Mouse (Mus musculus) right cerebral cortex, adult 18-20 months (tissue): ENCODE results near the gene Atf7.
"Not testable (repeated sequence)": the region's sequence is repeated elsewhere in the genome, so short reads cannot be mapped to it uniquely, and the experiment has no call there.

Experiments
- DNase-seq: peaks from one replicate; pipeline ENCODE4 v3.0.0; 2022; ENCODE audit warnings: mixed read lengths

Atf7 gene

DNA sequence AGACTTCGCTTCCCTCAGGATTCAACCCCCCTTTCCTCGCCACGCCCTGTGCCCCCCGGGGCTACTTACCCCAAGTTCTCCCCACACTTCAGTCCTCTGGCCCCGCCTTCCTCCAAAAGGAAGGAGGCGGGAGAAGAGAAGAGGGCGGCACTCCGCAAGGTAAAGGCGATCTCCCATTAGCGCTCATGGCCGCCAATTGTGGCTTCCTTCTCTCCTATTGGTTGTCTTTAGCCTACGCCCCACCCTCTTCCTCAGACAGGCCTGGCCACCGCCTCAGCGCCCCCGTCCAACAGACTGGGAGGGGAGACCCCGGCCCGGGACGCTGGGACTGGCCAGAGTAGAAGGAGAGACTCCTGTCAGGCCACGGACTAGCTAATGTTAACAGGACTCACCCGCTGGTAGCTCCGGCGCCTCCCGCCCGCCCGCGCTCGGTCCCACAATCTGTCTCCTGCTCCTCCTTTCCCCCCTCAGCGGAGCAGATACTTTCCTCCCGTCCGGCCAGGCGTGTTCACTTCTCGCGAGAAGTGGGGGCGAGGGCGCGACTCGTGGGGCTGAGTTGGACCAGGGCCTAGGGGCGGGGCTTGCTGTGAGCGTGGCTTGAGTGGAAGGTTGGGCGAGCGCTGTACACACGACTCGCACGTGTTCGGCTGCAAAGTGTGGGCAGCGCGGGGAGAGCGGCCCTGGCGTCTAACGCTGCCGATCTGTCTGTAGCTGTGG lies at the start of gene Atf7, which contains the start of gene Gm28047:
TSS of gene Atf7 (minus strand) at position 495 of the 717 bp plus-strand sequence.
TSS of gene Gm28047 (minus strand) at position 98 of the 717 bp plus-strand sequence.
- peak; percentile 99 for DNase-seq

GRCm38 (mm10) chr15:102673548-102673947 lies 48.3 kb upstream of the Atf7 start:
- DNase-seq, result peak; percentile 73

DNA sequence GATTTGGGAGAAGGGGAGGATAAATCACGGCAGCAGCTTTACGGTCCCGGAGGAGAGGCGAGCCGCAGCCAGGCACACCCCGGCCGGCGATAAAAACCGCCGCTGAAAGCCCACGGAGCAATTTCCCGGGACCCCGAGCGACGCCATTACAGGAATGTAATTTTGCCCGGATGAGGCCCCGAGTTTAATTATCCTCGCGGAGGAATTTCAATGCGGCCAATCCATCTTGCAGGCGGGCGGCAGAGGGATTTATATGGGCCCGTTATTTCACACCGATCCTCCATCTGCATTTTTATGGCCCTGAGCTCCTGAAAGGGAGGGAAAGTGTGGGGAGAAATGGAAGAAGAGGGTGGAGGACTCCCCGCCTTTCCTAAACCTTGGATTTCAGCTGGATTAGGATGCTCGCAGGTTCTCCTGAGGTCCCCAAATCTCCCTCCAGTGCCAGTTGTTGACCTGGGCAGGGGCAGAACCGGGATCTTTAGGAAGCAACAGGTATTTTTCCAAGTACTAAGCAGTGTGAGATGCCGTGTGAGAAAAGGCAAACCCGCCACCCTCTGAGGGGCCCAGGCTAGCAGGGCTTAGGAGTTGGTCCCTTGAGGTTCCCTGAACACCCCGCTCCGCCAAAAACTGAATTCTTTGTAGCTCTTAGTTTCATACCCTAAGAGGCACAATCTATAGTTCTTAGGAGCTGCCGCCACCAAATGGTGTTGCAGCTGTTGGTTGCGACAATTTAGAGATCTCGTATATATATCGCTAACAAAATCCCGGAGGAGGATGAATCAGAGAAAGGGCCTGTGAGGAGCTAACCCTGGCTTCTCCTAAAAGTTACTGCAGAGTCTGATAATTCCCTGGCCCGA lies 47.2 kb upstream of the Atf7 start, which contains the start of gene Atp5g2:
TSS of gene Atp5g2 (minus strand) at position 138 of the 857 bp plus-strand sequence.
- peak; percentile 46 for DNase-seq

DNA sequence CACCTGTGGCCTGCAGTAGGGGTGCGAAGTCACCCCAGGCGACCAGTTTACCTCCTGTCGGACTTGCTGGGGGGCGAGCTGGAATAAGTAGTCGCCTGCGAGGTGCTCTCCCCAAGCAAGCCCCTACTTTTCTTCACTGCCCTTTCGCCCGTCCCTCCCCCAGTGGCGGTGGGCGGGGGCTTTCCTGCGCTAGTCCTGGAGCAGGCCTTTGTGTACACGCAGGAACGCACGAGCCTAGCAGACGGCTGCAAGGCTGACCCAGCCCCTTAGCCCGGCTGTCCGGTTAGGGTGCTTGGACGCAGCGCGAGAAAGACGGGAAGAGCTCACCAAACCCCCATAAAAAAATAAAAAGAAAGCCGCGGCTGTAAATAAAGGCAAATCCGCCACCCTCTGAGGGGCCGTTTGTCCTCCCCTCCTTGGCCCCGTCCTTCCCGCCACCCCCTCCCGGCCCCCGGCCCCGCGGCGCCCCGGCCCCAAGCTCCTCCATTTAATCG lies 46.5 kb upstream of the Atf7 start:
- DNase-seq, result peak; percentile 71

DNA sequence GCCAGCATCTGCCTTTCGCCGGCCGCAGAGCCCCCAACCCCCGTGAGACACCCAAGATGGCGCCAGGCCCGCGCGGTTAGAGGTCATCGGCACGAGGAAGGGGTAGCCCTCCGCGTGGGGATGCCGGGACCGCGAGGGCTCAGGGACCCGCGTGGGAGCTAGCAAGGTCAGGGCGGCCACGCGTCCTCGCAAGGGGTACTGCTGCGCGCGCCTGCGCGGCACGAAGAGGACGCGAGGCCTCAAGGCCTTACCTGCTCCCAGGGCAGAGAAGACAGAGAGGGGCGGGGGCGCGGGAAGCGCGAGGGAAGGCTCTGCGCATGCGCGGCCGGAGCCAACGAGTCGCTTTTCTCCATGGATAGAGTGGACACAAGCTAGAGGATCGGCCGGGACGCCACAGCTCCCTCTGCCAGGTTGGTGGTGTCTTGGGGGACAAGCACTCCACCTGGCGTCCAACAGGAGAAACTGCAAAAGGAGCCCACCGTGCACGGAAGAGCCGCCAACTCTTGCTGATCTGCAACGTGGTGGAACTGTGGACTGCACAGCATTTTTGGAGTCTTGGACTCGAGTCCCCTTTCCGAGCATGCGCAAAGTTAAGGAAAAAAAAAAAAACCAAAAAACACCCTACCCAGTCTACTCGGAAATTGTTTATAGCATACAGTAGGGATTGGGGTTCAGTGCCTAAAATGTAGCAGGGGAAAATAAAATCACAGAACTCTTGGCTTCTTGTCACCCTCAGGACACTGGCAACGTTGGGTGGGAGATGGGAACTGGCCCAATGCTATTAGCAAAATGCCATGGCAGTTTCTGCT lies 45.7 kb upstream of the Atf7 start:
- DNase-seq, result peak; percentile 98

- DNase-seq, result no peak
Measured at GRCm38 (mm10) chr15:102670281-102670680, 45.0 kb upstream of the Atf7 start.

DNA sequence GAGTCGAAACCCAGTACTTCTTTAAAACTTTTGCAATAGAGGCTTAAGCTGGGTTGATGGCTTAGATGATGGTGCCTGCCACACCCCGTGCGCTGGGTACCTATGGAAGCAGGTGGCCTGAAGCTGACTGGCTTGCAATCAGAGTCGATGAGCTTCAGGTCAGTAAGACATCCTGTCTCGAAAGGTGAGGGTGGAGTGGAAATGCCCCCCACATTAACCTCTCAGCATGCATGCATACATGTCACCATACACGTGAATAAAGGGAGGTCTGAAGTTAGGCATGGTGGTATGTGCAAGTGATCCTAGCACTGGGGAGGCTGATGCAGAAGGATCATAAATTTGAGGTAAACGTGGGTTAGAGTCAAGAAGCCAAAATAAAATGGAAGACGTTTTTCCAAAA lies 44.3 kb upstream of the Atf7 start:
- no peak for DNase-seq

DNA sequence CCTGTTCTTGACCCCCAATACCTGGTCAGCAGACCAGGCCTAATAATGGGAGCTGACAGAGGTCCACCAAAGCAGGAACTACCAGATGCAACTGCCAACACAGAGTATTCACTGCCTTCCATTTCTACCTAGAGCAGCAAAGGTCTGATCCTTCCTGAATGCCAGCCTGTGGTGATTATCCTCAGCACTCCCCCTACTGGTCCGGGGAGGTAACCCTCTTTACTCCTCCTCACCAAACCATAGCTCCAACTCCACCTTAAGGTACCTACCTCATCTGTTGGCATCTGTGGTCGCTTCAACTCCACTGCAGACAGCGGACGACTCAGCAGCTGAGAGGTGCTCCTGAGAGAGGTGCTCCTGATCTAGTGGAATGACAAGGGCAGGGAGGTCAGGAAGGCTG lies 40.2 kb upstream of the Atf7 start:
- DNase-seq, result peak; percentile 54

- no peak for DNase-seq
Measured at GRCm38 (mm10) chr15:102663825-102664224, 38.6 kb upstream of the Atf7 start.

GRCm38 (mm10) chr15:102662601-102663000 lies 37.3 kb upstream of the Atf7 start:
- DNase-seq, result not testable (repeated sequence)

GRCm38 (mm10) chr15:102657926-102658381 lies 32.7 kb upstream of the Atf7 start:
- DNase-seq, result no peak

DNA sequence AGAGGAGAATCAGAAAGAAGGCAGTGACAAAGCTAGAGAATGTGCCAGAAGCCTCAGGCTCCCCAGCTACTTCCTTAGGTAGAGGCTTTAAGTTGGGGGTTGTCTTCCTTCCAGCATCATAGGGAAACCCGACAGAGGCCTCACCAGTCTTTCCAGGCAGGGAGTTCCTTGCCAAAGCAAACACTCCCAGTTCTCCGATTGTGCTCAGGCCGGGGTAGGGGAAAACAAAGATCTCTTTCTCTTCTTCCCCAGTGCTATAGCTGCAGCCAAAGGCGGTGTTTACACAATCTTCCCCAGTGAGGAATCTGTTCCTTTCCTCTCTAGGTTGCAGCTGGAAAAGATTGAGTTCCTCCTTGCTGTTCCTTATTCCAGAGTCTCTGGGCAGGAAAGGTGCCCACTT lies 31.4 kb upstream of the Atf7 start:
- peak; percentile 34 for DNase-seq

- DNase-seq, result not testable (repeated sequence)
Measured at GRCm38 (mm10) chr15:102651928-102652660, 26.8 kb upstream of the Atf7 start.

GRCm38 (mm10) chr15:102651107-102651506 lies 25.8 kb upstream of the Atf7 start:
- DNase-seq, result no peak

DNA sequence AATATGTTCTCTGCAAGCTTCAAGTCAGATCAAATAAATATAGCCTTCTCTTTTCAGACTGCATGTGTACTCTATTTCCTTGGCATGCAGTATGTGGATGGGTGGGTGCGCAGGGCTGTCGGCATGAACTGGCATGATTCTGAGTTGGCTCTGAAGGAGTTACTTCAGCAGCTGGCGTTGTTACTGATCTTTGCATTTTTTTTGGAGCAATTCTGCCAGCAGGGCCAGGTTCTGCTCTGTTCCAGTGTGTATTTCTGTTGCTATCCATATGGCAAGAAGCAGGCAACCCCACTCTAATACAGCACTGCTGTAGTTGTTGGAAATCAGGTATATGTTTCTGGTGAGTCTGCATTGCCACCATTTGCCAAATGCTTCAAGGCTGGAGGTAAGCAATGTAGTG lies 10.6 kb upstream of the Atf7 start:
- peak; percentile 68 for DNase-seq

GRCm38 (mm10) chr15:102634684-102635083 lies 9.4 kb upstream of the Atf7 start:
- no peak for DNase-seq

DNA sequence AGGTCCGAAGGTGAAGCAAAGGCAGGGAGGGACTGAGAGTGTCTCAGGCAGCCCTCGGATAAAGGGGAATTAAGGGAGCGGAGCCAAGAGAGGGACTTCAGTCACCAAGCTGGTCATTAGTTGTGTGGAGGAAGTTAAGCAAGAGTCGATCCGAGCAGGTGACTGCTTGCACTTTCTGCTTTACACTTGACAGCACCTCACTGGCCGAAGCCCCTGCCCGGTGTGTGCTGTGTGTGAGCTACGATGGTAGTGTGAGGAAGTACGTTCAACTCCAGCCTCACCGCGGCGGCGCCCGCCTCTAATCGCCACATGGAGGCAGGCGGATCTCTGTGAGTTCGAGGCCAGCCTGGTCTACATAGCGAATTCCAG lies 407 bp upstream of the Atf7 start:
- DNase-seq, result no peak

DNA sequence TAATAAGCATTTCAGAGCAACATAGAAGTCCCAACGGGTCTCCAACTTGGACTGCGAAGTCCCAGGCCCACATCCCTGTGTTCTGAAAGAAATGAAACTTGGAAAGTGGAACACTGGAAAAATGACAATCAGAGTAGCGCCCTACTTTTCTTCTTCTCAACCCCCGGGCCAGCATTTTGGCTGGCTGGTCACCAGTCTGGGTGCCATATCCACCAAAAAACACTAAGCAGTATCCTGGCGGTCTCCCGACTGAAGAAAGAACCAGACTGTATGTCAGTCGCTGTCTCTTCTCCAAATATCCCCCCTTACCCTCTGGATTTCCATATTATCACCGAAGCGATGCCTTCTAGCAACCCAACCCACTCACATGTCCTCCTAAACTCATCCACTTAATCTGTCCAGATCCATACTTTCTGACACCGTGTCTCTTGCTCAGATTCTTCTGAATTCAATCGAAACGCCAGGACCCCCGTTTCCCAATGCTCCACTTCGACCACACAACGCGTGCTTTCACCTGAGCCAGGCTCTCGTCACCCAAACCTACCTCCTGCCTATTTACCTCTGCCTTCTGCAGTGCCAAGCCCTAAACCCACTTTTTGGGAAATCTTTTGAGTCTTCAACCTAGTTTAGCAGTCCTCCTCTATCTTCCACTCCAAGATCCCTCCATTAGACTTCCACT lies 834 bp downstream of the Atf7 start:
- peak; percentile 13 for DNase-seq

- no peak for DNase-seq
Measured at GRCm38 (mm10) chr15:102623121-102623520, 2.1 kb downstream of the Atf7 start.

DNA sequence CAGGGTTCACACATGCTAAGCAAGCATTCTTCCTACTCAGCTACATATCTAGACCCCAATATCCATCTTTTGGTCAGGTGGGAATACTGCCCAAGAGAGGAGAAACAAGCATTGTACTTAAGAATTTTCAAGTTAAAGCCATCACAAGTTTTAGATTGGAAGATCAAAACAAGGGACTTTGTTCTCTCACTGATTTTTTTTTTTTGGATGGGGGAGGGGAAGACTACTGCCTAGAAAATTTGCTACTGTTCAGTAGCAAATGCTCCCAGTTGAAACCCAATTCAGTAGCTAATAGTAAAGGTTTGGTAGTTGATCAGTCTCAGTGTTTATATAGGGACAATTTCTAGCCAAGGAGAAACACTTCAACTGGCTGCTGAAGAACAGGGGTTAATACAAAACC lies 2.7 kb downstream of the Atf7 start:
- no peak for DNase-seq

DNA sequence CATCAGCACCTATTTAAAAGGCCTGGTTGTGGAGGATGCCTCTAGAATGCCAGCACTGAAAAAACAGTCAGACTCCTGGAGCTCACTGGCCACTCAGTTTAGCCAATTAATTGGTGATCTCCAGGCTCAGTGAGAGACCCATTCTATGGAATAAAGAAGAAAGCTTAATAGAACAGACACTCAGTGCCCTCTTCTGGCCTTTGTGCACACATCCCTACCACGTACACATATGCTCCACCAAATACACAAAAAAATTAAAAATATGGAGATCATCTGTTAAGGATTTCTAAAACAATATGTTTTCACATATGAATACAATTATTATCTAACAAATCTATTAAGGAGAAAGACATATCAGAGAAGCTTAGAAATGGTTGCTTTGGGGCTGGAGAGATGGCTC lies 4.5 kb downstream of the Atf7 start:
- DNase-seq, result no peak
